Mouse (Mus musculus): ENCODE measurements around the gene Filip1.

Gene Filip1

GRCm38 (mm10) chr9:79765329-79765728 is 247.3 kb downstream of the Filip1 start:
- no peak for DNase-seq (ENCODE audit: low read depth)
